Mouse (Mus musculus) layer of hippocampus, adult 18-20 months (tissue): Measurements from ENCODE around the gene Mlec. TPM values are rescaled to one million over a fixed set of nuclear protein-coding genes. Genes with fewer than 3 reads are reported as not detected.

Source experiments
- DNase-seq, 2 experiments: peaks; one replicate each; pipeline ENCODE4 v3.0.0; 2022; ENCODE audit warnings: low spot score in 2 of 2
- long read RNA-seq: library from polyadenylated mRNA; stranded (forward); transcript quantifications from one replicate; pipeline ENCODE4 v2.0.0, GENCODE M21; 2021
- total RNA-seq, 2 experiments: library from RNA; stranded (reverse); gene quantifications; 2 replicates each; pipeline ENCODE4 v1.2.3; 2021

Mlec gene
- total RNA-seq: 10 to 100 TPM; 92.5 to 95.1 TPM
- long read RNA-seq, full-length matches to known transcripts: 66 of 110 reads
- long read RNA-seq, partial matches to known transcripts: 1 of 110 reads
- long read RNA-seq, other reads (novel, unspliced or antisense): 43 of 110 reads

DNA sequence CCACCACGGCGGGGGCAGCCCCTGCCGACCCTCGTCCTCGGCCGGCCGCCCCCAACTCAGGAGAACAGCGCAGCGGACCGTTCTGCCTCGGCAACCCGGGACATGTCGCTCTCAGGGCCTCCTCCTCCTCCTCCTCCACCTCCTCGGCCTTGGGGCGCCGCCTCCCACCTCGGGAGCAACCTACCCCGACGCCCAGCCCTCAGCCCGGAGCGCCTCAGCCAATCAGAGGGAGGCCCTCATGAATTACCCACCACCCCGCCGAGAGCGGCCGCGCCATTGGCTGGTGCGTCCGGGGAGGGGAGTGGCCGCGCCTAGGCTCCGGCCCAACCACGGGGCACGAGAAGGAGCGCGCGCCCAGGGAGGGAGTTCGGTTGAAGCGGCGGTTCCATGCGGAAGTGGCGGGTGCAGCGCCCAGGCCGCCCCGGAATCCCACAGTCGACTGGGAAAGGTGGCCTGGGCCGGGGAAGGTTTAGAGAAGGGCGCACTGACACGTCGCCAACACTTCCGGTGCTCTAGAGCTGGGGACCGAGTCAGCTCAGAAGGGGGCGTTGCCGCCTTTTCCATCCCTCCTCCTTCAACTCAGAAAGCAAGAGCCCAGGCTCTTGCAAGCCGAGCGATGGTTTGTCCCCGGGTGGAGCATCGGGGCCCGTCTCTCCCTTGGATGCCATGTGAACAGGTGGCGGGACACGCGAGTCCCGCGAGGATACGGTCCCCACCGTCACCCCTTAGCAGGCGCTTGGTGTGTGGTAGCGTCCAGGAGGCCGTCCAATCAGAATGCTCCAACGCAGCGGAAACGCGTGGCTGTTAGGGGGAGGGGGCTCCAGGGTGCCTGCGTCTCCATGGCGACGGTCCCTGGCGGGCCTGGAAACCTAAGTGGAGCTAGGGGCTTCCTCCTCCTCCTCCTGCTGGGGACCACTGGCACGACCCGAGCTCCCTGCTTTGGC lies at the start of gene Mlec:
Gene Mlec, minus strand, starts transcription at position 140 of the 944 bp plus-strand sequence.
- peak; percentile 99 to 100 for DNase-seq

- DNase-seq: no peak
These were observed 49.3 kb upstream of the Mlec start for GRCm38 (mm10) chr5:115207244-115207643.

DNA sequence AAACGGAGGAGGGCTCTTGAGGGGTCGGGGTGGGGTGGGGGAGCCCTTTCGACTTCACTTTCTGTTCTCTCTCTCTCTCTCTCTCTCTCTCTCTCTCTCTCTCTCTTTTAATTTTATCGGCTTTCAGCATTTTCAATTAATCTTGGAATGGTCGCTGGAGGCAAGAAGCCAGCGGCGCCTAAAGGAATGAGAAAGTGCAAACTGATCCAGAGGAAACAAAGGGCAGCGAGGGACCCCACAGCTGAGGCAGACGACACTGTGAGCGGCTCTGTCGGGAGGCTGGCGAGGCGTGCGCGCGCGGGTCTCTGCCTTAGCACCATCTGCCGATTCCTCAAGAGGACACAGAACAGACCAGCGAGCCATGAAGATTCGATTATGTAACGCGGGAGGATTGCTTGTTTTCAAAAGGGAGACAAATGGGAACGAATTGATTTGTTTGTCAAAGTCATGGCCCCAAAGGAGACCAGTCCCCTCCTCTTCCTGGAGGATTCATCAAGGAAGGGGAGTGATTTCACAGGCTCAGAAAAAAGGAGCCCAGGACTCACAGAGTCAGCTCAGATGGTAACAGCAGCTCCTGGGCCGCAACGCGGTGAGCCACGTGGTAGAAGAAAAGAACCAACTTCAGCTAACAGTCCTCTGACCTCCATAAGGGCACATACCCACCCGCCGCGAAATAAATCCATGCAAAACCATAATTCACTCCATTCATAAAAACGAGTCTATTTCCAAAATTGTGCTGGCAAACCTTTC lies 46.8 kb upstream of the Mlec start:
- DNase-seq: peak in 1 of 2 experiments; percentile 69

- no peak for DNase-seq
These were observed 46.0 kb upstream of the Mlec start for GRCm38 (mm10) chr5:115203735-115204561.

- no peak for DNase-seq
These were observed 36.7 kb upstream of the Mlec start for GRCm38 (mm10) chr5:115194626-115195221.

GRCm38 (mm10) chr5:115193669-115194625 lies 36.0 kb upstream of the Mlec start, which contains the start of gene Cabp1:
Cabp1 (minus strand) TSS chr5:115194381.
- DNase-seq: peak in 1 of 2 experiments; percentile 67

DNA sequence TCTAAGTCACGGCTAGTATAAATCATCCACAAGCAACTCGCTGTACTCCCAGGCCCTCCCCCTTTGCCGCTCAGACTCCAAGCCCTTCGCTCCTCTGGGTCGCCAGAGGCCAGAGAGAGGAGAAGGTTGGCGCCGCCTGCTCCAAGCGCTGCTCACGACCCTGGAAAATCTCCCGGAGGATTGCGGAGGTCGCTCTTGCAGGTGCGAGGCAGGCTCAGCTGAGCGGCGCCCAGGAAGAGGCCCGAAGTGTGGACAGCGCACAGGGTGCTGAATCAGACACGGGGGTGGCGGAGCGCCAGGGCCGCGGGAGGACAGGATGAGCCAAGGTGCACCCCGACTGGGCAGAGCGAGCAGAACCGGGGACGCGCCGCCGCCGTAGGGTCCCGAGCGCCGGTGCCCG lies 35.2 kb upstream of the Mlec start:
- no peak for DNase-seq

GRCm38 (mm10) chr5:115192828-115193195 lies 34.8 kb upstream of the Mlec start:
- DNase-seq: no peak

DNA sequence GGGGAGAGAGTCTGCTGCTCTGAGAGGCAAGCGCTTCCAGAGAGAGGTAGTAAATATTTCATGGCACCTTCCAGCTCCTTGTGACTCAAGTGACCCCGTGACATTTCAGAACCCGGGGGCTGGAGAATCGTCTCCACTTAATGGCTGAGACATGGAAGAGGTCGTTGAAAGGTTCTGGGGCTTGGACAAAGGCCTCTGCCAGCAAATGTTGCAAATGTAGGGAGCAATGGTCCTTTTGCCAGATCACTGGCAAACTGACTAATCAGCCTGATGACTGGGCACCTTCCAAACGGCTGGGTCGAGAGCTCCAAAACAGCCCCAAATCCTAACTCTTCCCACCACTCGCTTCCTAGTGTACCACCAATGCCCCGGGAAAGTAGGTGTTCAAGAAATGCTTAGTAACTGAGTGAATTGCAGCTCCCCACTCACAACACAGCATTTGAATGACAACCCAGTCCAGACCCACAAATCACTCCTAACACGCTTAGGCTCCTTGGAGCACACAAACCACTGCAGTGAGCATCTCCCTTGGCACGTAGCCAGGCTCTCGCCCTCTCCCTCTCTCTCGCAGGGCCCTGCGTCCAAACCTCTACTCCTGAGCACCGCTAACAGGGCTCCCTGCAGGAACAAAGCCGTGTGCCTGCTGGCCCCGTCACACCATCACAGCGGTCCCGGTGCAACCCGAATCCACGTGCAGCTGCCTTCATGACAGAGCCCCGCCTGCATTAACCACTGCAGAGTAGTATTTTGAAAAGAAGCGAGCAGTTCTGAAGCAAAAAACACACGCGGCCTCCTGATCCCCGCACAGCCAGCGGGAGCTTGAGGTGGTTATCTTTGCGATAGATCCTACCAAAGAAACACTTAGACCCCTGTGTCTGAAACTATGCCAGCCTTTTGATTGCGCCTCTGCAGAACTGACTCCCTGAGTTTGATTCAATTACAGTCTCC lies 34.2 kb upstream of the Mlec start:
- DNase-seq: no peak

GRCm38 (mm10) chr5:115190081-115190480 lies 32.1 kb upstream of the Mlec start:
- DNase-seq: no peak

DNA sequence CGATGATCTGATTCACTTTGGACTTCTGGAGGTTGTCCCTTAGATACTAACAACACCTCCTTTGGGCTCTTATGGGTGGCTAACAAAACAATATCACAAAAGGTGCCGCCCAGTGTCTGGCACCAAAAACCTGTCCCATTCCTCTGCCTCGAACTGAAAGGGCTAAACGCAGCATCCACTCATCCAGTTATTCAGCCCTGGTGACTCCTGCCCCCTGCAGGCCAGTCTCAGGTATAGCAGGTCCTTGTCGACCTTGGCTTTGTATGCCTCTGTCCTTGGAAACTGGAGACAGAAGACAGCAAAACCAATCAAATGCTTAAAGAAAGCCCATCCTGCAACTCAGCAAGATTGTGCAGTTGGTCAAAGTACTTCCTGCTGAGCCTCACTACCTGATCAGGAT lies 30.8 kb upstream of the Mlec start:
- peak in 1 of 2 experiments; percentile 55 for DNase-seq

DNA sequence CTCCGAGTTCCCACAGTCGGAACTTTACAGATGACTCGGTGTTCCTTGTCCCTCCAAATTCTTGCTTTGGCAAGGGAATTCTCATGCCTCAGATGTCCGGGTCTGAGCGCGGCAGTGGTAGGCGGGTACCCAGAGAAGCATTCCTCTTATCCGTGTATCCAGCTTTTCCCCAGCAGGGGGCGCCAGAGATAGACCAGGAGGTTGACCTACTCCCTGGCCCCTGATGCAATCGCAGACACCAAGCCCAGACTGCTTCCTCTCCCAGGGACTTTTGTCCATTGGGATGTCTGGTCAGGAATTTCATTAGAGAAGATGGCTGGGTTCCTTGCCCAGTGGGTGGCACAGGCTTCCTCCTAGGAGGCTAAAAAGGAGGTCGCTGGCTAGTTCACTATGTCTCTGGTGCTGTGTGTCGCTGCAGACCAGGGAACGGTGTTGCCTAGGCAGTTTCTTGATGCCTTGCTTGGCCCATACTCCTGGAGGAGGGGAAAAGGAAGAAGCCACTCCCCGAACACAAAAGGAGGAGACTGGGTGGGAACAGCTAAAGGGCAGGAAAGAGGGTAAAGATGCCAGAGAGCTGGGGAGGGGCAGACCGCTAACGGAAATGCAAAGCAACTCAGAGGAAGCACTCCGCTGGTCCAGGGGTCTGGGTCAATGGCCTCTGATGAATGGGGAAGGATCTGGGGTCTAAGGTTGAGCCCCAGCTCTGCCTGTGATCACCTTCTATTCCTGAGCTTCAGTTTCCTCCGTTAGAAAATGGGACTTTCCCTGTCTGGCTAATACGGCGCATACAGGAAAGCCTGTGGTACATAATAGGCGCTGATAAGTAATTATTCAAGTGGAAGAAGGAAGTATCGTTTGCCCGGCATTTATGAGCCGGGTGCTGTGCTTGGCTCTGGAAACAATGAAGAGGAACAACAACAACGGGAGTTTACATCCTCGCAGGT lies 29.5 kb upstream of the Mlec start:
- DNase-seq: peak; percentile 79 to 96

DNA sequence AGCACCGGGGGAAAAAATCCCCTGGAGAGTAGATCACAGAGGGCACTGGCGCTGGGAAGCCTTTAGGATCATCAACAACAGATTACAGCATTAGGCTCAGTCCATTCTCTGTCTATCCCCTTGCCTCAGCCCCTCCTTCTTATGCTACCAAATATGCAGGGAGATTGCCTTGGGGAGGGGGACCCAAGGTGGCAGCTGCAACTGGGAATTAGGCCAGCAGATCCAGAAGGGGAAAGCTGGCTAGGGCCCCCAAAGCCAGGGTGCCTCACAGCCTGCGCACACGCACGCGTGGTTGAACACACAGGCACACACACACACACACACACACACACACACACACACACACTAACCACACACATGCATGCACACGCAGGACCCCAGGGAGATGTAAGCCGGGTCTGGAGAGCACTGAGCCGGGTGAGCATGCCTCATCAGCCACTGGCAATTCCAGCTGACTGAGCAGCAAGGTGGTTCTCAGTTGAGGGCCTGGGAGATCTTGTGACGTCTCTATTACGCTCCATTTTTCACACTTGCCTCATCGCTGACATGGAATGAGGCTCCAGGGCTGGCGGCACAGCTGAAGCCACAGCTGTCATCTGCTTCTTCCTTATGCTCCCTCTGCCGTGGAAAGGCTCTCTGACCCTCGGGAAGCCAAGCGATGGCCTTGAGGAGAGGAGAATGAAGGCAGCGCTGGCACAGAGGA lies 28.5 kb upstream of the Mlec start:
- peak in 1 of 2 experiments; percentile 54 for DNase-seq

DNA sequence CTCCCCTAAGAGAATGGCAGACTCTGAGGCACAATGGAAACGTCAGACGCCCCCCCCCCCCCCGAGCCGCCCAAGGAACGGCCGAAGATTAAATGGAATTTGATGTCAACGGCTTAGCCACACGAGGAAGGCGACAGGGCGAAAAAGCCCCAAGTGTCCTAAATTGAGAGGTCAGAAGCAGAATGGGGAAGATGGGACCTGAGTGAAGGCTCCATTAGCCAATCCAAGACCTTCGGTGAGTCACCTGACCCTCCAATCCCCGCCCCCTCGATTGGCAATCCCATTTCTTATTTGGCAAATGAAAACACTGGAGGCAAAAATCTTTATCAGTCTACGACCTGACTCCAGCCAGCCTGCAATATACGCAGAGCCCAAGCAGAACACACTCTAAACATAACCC lies 26.7 kb upstream of the Mlec start:
- DNase-seq: peak in 1 of 2 experiments; percentile 60

DNA sequence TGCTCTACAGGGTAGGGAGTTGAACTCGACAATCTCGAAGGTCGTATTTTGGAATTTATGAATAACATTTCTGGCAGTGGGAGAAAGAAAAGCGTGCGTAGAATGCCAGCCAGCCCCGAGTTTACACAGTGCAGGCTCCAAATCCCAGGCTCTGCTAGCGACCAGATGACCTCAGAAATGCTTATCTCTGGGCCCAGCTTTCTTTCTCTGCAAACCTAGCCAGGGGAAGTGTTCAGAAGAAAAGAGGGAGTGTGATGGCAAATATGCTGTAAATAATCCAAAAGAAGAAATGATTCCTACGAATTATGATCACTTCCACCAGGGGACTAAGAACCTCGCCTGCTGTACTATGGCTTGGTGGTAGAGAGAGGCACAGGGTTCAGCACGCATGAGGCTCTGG lies 25.5 kb upstream of the Mlec start:
- no peak for DNase-seq

DNA sequence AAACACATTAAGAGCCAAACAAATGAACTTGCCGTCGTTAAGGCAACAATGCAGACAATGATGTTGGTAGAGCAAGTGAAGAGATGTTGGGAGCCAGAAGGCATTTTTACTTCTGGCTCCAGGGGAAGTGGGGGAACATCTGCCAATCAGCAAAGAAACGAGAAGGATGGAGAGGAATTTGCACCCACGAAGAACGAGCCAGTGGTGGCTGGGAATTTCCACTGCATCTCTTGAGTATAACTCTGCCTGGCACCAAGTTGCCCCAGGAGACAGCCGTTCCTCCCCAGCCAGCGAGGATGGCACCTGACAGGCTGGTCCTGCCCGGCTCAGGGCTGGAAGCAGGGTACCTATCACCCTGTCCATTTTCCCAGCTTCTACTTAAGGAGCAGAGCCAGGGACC lies 24.9 kb upstream of the Mlec start:
- no peak for DNase-seq
